Mouse (Mus musculus): ENCODE measurements around the gene Atxn7. TPM values are rescaled to one million over a fixed set of nuclear protein-coding genes. Genes with fewer than 3 reads are reported as not detected.

Gene Atxn7
- polyA plus RNA-seq, 1 experiment from 2014 or later: 3.5 TPM

- peaks cover 4% of the 10 kb centered on the region; the same call in 1 of the 2 replicates for H3K4me1 ChIP-seq (ENCODE audit: control insufficient read depth, insufficient read depth, low read length)
- no peak overlapping the region for H3K9ac ChIP-seq (ENCODE audit: low read length)
- no peaks in the 10 kb centered on the region for H3K36me3 ChIP-seq (ENCODE audit: control insufficient read depth, insufficient read depth, low read length)
- ATAC-seq: no peak
- no peaks in the 10 kb centered on the region for H3K9me3 ChIP-seq (replicated peaks; ENCODE audit: control insufficient read depth, low read length)
- H3K27ac ChIP-seq (ENCODE audit: low read depth, low read length): no peak overlapping the region
- DNase-seq (ENCODE audit: low spot score): no peak
- 75% methylated on average over 6 of the region's 6 CpGs for WGBS
- H3K27me3 ChIP-seq (replicated peaks; ENCODE audit: control insufficient read depth, insufficient read depth, low read length): no peaks in the 10 kb centered on the region
- no peak overlapping the region for H3K4me2 ChIP-seq (ENCODE audit: low read length)
- no peak overlapping the region for H3K4me3 ChIP-seq (ENCODE audit: low read depth, low read length)
These were observed 48.5 kb downstream of the Atxn7 start for GRCm38 (mm10) chr14:14009712-14010111.

- Histone ChIP-seq H3K4me1 (ENCODE audit: control insufficient read depth, insufficient read depth, low read length) (peaks cover 4% of the 10 kb centered on the region; the same call in 1 of the 2 replicates), H3K27me3 (replicated peaks; ENCODE audit: control insufficient read depth, insufficient read depth, low read length) (no peaks in the 10 kb centered on the region), H3K27ac (ENCODE audit: low read depth, low read length) (peak overlapping the region; percentile 99), H3K36me3 (ENCODE audit: control insufficient read depth, insufficient read depth, low read length) (0 out of 2 replicates have a peak, but pooled peaks cover 3% of the 10 kb centered on the region), H3K9ac (ENCODE audit: low read length) (peak overlapping the region; percentile 99), H3K4me2 (ENCODE audit: low read length) (peak overlapping the region; percentile 73), H3K9me3 (replicated peaks; ENCODE audit: control insufficient read depth, low read length) (no peaks in the 10 kb centered on the region), H3K4me3 (ENCODE audit: low read depth, low read length) (peak overlapping the region; percentile 82)
- DNase-seq (ENCODE audit: low spot score) (peak; percentile 91), ATAC-seq (peak; percentile 94)
- under 1% methylated on average over 113 of the region's 116 CpGs for WGBS
These were observed 51.4 kb downstream of the Atxn7 start for GRCm38 (mm10) chr14:14012383-14013251.

GRCm38 (mm10) chr14:14013252-14013711 lies 52.0 kb downstream of the Atxn7 start:
- DNase-seq (ENCODE audit: low spot score): peak; percentile 28
- H3K4me3 ChIP-seq (ENCODE audit: low read depth, low read length): peak overlapping the region; percentile 82
- peak overlapping the region; percentile 99 for H3K27ac ChIP-seq (ENCODE audit: low read depth, low read length)
- peak overlapping the region; percentile 99 for H3K9ac ChIP-seq (ENCODE audit: low read length)
- 0 out of 2 replicates have a peak, but pooled peaks cover 3% of the 10 kb centered on the region for H3K36me3 ChIP-seq (ENCODE audit: control insufficient read depth, insufficient read depth, low read length)
- H3K4me2 ChIP-seq (ENCODE audit: low read length): peak overlapping the region; percentile 73
- peaks cover 4% of the 10 kb centered on the region; the same call in 1 of the 2 replicates for H3K4me1 ChIP-seq (ENCODE audit: control insufficient read depth, insufficient read depth, low read length)
- no peaks in the 10 kb centered on the region for H3K9me3 ChIP-seq (replicated peaks; ENCODE audit: control insufficient read depth, low read length)
- H3K27me3 ChIP-seq (replicated peaks; ENCODE audit: control insufficient read depth, insufficient read depth, low read length): no peaks in the 10 kb centered on the region
- WGBS: 1% methylated on average over 26 of the region's 27 CpGs
- ATAC-seq: peak; percentile 55

- Histone ChIP-seq H3K9ac (ENCODE audit: low read length) (no peak overlapping the region), H3K27ac (ENCODE audit: low read depth, low read length) (no peak overlapping the region), H3K27me3 (replicated peaks; ENCODE audit: control insufficient read depth, insufficient read depth, low read length) (no peaks in the 10 kb centered on the region), H3K4me2 (ENCODE audit: low read length) (peak overlapping the region; percentile 2; the same call in 1 of the 2 replicates), H3K9me3 (replicated peaks; ENCODE audit: control insufficient read depth, low read length) (no peaks in the 10 kb centered on the region), H3K36me3 (ENCODE audit: control insufficient read depth, insufficient read depth, low read length) (peaks cover 6% of the 10 kb centered on the region; the same call in 1 of the 2 replicates), H3K4me3 (ENCODE audit: low read depth, low read length) (0 out of 2 replicates have a peak overlapping the region, but pooled peaks have one; percentile 1), H3K4me1 (ENCODE audit: control insufficient read depth, insufficient read depth, low read length) (peaks cover 4% of the 10 kb centered on the region; the same call in 1 of the 2 replicates)
- ATAC-seq (no peak), DNase-seq (ENCODE audit: low spot score) (no peak)
- 67% methylated on average over 6 of the region's 6 CpGs for WGBS
These were observed 53.6 kb downstream of the Atxn7 start for GRCm38 (mm10) chr14:14014636-14015375.

GRCm38 (mm10) chr14:14019155-14019894 lies 58.1 kb downstream of the Atxn7 start:
- Histone ChIP-seq H3K9ac (ENCODE audit: low read length) (no peak overlapping the region), H3K4me3 (ENCODE audit: low read depth, low read length) (no peak overlapping the region), H3K36me3 (ENCODE audit: control insufficient read depth, insufficient read depth, low read length) (peaks cover 6% of the 10 kb centered on the region; the same call in 1 of the 2 replicates), H3K27me3 (replicated peaks; ENCODE audit: control insufficient read depth, insufficient read depth, low read length) (no peaks in the 10 kb centered on the region), H3K4me2 (ENCODE audit: low read length) (no peak overlapping the region), H3K4me1 (ENCODE audit: control insufficient read depth, insufficient read depth, low read length) (no peaks in the 10 kb centered on the region), H3K27ac (ENCODE audit: low read depth, low read length) (no peak overlapping the region), H3K9me3 (replicated peaks; ENCODE audit: control insufficient read depth, low read length) (no peaks in the 10 kb centered on the region)
- 84% methylated on average over 6 of the region's 6 CpGs for whole genome bisulfite sequencing
- peak; percentile 13 for DNase-seq (ENCODE audit: low spot score)
- 0 out of 2 replicates have a peak, but pooled peaks have one; percentile 34 for ATAC-seq

GRCm38 (mm10) chr14:14021244-14021643 lies 60.0 kb downstream of the Atxn7 start:
- Histone ChIP-seq H3K4me1 (ENCODE audit: control insufficient read depth, insufficient read depth, low read length) (no peaks in the 10 kb centered on the region), H3K4me3 (ENCODE audit: low read depth, low read length) (no peak overlapping the region), H3K27ac (ENCODE audit: low read depth, low read length) (no peak overlapping the region), H3K4me2 (ENCODE audit: low read length) (no peak overlapping the region), H3K36me3 (ENCODE audit: control insufficient read depth, insufficient read depth, low read length) (peaks cover 3% of the 10 kb centered on the region; the same call in 1 of the 2 replicates), H3K9me3 (replicated peaks; ENCODE audit: control insufficient read depth, low read length) (no peaks in the 10 kb centered on the region), H3K9ac (ENCODE audit: low read length) (no peak overlapping the region), H3K27me3 (replicated peaks; ENCODE audit: control insufficient read depth, insufficient read depth, low read length) (no peaks in the 10 kb centered on the region)
- no peak for ATAC-seq
- 93% methylated on average over 6 of the region's 6 CpGs for WGBS
- DNase-seq (ENCODE audit: low spot score): no peak

- no peaks in the 10 kb centered on the region for H3K9me3 ChIP-seq (replicated peaks; ENCODE audit: control insufficient read depth, low read length)
- no peak overlapping the region for H3K4me3 ChIP-seq (ENCODE audit: low read depth, low read length)
- H3K4me2 ChIP-seq (ENCODE audit: low read length): no peak overlapping the region
- H3K27ac ChIP-seq (ENCODE audit: low read depth, low read length): no peak overlapping the region
- 78% methylated on average over 8 of the region's 8 CpGs for WGBS
- H3K4me1 ChIP-seq (ENCODE audit: control insufficient read depth, insufficient read depth, low read length): no peaks in the 10 kb centered on the region
- no peaks in the 10 kb centered on the region for H3K27me3 ChIP-seq (replicated peaks; ENCODE audit: control insufficient read depth, insufficient read depth, low read length)
- no peak overlapping the region for H3K9ac ChIP-seq (ENCODE audit: low read length)
- 0 out of 2 replicates have a peak, but pooled peaks cover 3% of the 10 kb centered on the region for H3K36me3 ChIP-seq (ENCODE audit: control insufficient read depth, insufficient read depth, low read length)
- DNase-seq (ENCODE audit: low spot score) (no peak), ATAC-seq (no peak)
These were observed 64.6 kb downstream of the Atxn7 start for GRCm38 (mm10) chr14:14025870-14026269.

GRCm38 (mm10) chr14:14030621-14031020 lies 69.4 kb downstream of the Atxn7 start:
- Histone ChIP-seq H3K36me3 (ENCODE audit: control insufficient read depth, insufficient read depth, low read length) (0 out of 2 replicates have a peak, but pooled peaks cover 3% of the 10 kb centered on the region), H3K9me3 (replicated peaks; ENCODE audit: control insufficient read depth, low read length) (no peaks in the 10 kb centered on the region), H3K9ac (ENCODE audit: low read length) (no peak overlapping the region), H3K27ac (ENCODE audit: low read depth, low read length) (no peak overlapping the region), H3K4me1 (ENCODE audit: control insufficient read depth, insufficient read depth, low read length) (no peaks in the 10 kb centered on the region), H3K4me3 (ENCODE audit: low read depth, low read length) (no peak overlapping the region), H3K27me3 (replicated peaks; ENCODE audit: control insufficient read depth, insufficient read depth, low read length) (no peaks in the 10 kb centered on the region), H3K4me2 (ENCODE audit: low read length) (no peak overlapping the region)
- no peak for DNase-seq (ENCODE audit: low spot score)
- WGBS: 90% methylated on average over 2 of the region's 2 CpGs
- ATAC-seq: no peak

Measured in forebrain, embryonic 14.5 days (tissue).